Mouse (Mus musculus) urinary bladder, adult 2 months (tissue): ENCODE measurements around the gene Syt13. TPM values are rescaled to one million over a fixed set of nuclear protein-coding genes. Genes with fewer than 3 reads are reported as not detected.

Experiments
- polyA plus RNA-seq: library from polyadenylated mRNA; depleted of rRNA; stranded (reverse); fragments of >200 nt; gene quantifications from 2 replicates; pipeline ENCODE4 v1.2.3, GENCODE M21; 2012; rRNA removed

Syt13 gene
- polyA plus RNA-seq, 1 experiment = 0.62 TPM

Other genes starting within 250 kb of the Syt13 start
- 4.6 and 5.8 TPM in 2 replicates for gene Prdm11, start 131.1 kb downstream of the Syt13 start, polyA plus RNA-seq